Mouse (Mus musculus): ENCODE results near the gene Prdm16. TPM values are rescaled to one million over a fixed set of nuclear protein-coding genes. Genes with fewer than 3 reads are reported as not detected.

Prdm16 gene
- polyA plus RNA-seq, 1 experiment, result 2.0 TPM

- Histone ChIP-seq H3K4me3 (ENCODE audit: extremely low read depth, insufficient read depth, insufficient read length) (no peak overlapping the region), H3K27ac (ENCODE audit: insufficient read depth, low read length) (no peak overlapping the region), H3K4me1 (ENCODE audit: control insufficient read depth, insufficient read depth, insufficient read length) (no peaks in the 10 kb centered on the region), H3K36me3 (ENCODE audit: control insufficient read depth, insufficient read depth, low read length) (no peaks in the 10 kb centered on the region), H3K27me3 (ENCODE audit: control insufficient read depth, insufficient read depth, low read length) (no peaks in the 10 kb centered on the region)
- TF ChIP-seq CTCF (IDR thresholded peaks at IDR 0.05; ENCODE audit: extremely low read depth, insufficient read depth, insufficient read length, insufficient replicate concordance) (no peak), POLR2A (IDR thresholded peaks at IDR 0.05; ENCODE audit: low read depth, low read length) (no peak)
- 87% methylated on average over 5 of the region's 5 CpGs for WGBS
- no peak for DNase-seq (ENCODE audit: low read depth in 1 of 2, low spot score in 2 of 2)
Observed at GRCm38 (mm10) chr4:154496522-154496921, 140.2 kb downstream of the Prdm16 start.

- H3K4me3 ChIP-seq (ENCODE audit: extremely low read depth, insufficient read depth, insufficient read length), result no peak overlapping the region
- TF ChIP-seq CTCF (IDR thresholded peaks at IDR 0.05; ENCODE audit: extremely low read depth, insufficient read depth, insufficient read length, insufficient replicate concordance) (no peak), POLR2A (IDR thresholded peaks at IDR 0.05; ENCODE audit: low read depth, low read length) (no peak)
- no peaks in the 10 kb centered on the region for H3K4me1 ChIP-seq (ENCODE audit: control insufficient read depth, insufficient read depth, insufficient read length)
- H3K36me3 ChIP-seq (ENCODE audit: control insufficient read depth, insufficient read depth, low read length), result no peaks in the 10 kb centered on the region
- 71% methylated on average over 4 of the region's 4 CpGs for WGBS
- no peak overlapping the region for H3K27ac ChIP-seq (ENCODE audit: insufficient read depth, low read length)
- H3K27me3 ChIP-seq (ENCODE audit: control insufficient read depth, insufficient read depth, low read length), result no peaks in the 10 kb centered on the region
- no peak for DNase-seq (ENCODE audit: low read depth in 1 of 2, low spot score in 2 of 2)
Observed at GRCm38 (mm10) chr4:154493996-154494395, 142.7 kb downstream of the Prdm16 start.

- no peak for TF ChIP-seq CTCF (IDR thresholded peaks at IDR 0.05; ENCODE audit: extremely low read depth, insufficient read depth, insufficient read length, insufficient replicate concordance)
- no peak for TF ChIP-seq POLR2A (IDR thresholded peaks at IDR 0.05; ENCODE audit: low read depth, low read length)
- H3K4me1 ChIP-seq (ENCODE audit: control insufficient read depth, insufficient read depth, insufficient read length), result no peaks in the 10 kb centered on the region
- H3K27ac ChIP-seq (ENCODE audit: insufficient read depth, low read length), result no peak overlapping the region
- no peak for DNase-seq (ENCODE audit: low read depth in 1 of 2, low spot score in 2 of 2)
- no peak overlapping the region for H3K4me3 ChIP-seq (ENCODE audit: extremely low read depth, insufficient read depth, insufficient read length)
- H3K36me3 ChIP-seq (ENCODE audit: control insufficient read depth, insufficient read depth, low read length), result no peaks in the 10 kb centered on the region
- WGBS, result 94% methylated on average over 11 of the region's 11 CpGs
- H3K27me3 ChIP-seq (ENCODE audit: control insufficient read depth, insufficient read depth, low read length), result no peaks in the 10 kb centered on the region
Observed at GRCm38 (mm10) chr4:154492714-154493121, 144.0 kb downstream of the Prdm16 start.

DNA sequence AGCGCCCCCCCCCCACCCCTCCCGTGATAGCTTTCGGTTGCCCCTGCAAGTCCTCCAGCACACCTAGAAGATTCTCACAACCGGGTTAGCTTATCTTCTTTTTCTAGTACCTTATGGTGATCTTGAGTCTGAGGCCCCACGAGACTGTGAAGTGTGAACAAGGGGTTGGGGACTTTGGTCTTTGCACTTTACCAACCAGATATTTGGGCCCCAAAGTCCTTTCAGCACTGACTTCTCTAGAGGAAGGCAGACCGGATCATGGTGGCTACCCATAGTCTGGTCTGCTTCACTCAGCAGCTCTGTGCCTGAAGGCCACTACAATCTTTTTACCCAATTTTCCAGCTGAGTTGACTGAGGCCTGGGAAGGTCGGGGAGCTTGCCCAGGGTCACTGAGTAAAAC, 144.4 kb downstream of the Prdm16 start:
- Histone ChIP-seq H3K4me3 (ENCODE audit: extremely low read depth, insufficient read depth, insufficient read length) (no peak overlapping the region), H3K27ac (ENCODE audit: insufficient read depth, low read length) (no peak overlapping the region), H3K4me1 (ENCODE audit: control insufficient read depth, insufficient read depth, insufficient read length) (no peaks in the 10 kb centered on the region), H3K36me3 (ENCODE audit: control insufficient read depth, insufficient read depth, low read length) (no peaks in the 10 kb centered on the region), H3K27me3 (ENCODE audit: control insufficient read depth, insufficient read depth, low read length) (no peaks in the 10 kb centered on the region)
- DNase-seq (ENCODE audit: low read depth in 1 of 2, low spot score in 2 of 2), result no peak
- TF ChIP-seq CTCF (IDR thresholded peaks at IDR 0.05; ENCODE audit: extremely low read depth, insufficient read depth, insufficient read length, insufficient replicate concordance) (no peak), POLR2A (IDR thresholded peaks at IDR 0.05; ENCODE audit: low read depth, low read length) (no peak)
- WGBS, result 83% methylated on average over 7 of the region's 7 CpGs

DNA sequence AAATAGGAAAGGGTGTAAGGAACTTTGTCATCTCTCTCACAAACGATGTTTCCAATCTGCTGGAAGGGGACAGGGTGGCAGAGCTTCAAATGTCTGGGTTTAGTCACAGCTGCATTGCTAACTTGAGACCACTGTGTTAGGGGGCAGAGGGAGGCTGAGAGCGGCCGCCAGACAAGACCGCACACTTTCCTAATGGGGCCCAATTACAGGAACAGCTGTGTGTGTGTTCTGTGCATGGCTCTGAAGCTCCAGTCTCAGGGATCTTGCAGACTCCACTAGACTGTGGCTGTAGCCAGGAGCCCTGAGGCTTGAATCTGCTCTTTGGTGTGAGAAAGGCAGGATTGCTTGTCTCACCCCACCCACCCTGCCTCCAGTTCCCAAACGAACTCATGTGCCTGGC, 148.6 kb downstream of the Prdm16 start:
- TF ChIP-seq CTCF (IDR thresholded peaks at IDR 0.05; ENCODE audit: extremely low read depth, insufficient read depth, insufficient read length, insufficient replicate concordance) (no peak), POLR2A (IDR thresholded peaks at IDR 0.05; ENCODE audit: low read depth, low read length) (no peak)
- no peaks in the 10 kb centered on the region for H3K27me3 ChIP-seq (ENCODE audit: control insufficient read depth, insufficient read depth, low read length)
- 86% methylated on average over 5 of the region's 5 CpGs for WGBS
- no peaks in the 10 kb centered on the region for H3K4me1 ChIP-seq (ENCODE audit: control insufficient read depth, insufficient read depth, insufficient read length)
- no peak overlapping the region for H3K27ac ChIP-seq (ENCODE audit: insufficient read depth, low read length)
- no peak overlapping the region for H3K4me3 ChIP-seq (ENCODE audit: extremely low read depth, insufficient read depth, insufficient read length)
- no peaks in the 10 kb centered on the region for H3K36me3 ChIP-seq (ENCODE audit: control insufficient read depth, insufficient read depth, low read length)
- DNase-seq (ENCODE audit: low read depth in 1 of 2, low spot score in 2 of 2), result no peak

DNA sequence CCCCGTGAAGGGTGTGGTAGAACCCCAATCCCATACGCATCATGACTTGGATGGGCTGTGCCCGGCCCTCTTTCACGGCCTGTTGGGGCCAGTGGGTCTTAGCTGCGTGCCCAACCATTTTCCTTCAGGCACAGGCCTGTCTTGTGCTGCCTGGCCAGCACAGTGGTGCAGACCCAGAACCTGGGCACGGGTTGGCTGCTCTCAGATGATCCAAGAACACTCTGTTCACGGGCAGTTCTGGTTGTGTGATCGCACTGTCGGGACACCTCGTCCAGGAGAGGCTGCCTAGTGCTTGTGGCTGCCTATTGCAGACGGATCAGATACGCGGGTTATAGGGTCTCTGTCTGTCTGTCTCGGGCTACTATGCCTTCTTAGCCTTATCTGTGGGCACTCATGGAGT, 154.0 kb downstream of the Prdm16 start:
- TF ChIP-seq POLR2A (IDR thresholded peaks at IDR 0.05; ENCODE audit: low read depth, low read length) (no peak), CTCF (IDR thresholded peaks at IDR 0.05; ENCODE audit: extremely low read depth, insufficient read depth, insufficient read length, insufficient replicate concordance) (no peak)
- H3K4me3 ChIP-seq (ENCODE audit: extremely low read depth, insufficient read depth, insufficient read length), result no peak overlapping the region
- H3K4me1 ChIP-seq (ENCODE audit: control insufficient read depth, insufficient read depth, insufficient read length), result no peaks in the 10 kb centered on the region
- no peak for DNase-seq (ENCODE audit: low read depth in 1 of 2, low spot score in 2 of 2)
- no peaks in the 10 kb centered on the region for H3K36me3 ChIP-seq (ENCODE audit: control insufficient read depth, insufficient read depth, low read length)
- 92% methylated on average over 14 of the region's 14 CpGs for WGBS
- no peaks in the 10 kb centered on the region for H3K27me3 ChIP-seq (ENCODE audit: control insufficient read depth, insufficient read depth, low read length)
- H3K27ac ChIP-seq (ENCODE audit: insufficient read depth, low read length), result no peak overlapping the region

DNA sequence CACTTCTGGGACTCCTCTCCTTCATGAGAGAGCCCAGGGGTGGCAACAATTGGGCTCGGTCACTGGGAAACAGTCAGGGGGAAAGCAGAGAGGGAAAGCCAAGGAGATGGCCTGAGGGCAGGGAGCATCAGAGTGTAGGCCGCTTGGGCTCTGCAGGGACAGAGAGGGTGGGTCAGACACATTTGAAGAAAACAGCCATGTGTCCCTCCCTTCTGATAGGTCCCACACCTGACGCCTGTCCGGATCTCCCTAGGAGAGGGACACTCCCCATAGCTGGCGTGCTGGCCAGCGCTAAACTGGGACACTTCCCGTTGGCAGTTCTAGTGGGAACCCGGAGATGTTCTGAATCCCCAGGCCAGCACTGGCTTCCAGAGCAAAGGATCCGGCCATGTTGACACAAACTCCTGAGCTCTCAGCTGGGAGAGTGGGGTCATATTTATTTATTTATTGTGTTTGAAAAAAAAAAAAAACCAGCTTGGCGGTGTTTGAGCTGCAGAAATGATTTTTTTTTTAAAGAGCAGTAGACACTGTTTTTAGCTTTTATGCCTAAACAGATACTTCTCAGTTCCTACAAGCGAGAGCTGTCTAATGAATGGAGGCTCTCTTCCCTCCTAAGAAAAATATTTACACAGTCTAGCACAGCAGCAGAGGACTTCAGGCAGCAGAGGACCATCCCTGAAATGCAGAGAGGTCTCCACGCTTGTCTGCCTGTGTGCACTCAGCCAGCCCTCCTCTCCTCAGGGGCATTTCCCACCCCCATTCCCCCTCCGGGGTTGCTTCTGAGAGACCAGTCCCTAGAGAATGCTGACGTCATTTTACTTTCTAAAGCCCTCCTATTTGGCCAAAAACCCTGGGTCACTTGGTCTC, 154.7 kb downstream of the Prdm16 start:
- Histone ChIP-seq H3K27ac (ENCODE audit: insufficient read depth, low read length) (no peak overlapping the region), H3K27me3 (ENCODE audit: control insufficient read depth, insufficient read depth, low read length) (no peaks in the 10 kb centered on the region), H3K36me3 (ENCODE audit: control insufficient read depth, insufficient read depth, low read length) (no peaks in the 10 kb centered on the region), H3K4me3 (ENCODE audit: extremely low read depth, insufficient read depth, insufficient read length) (no peak overlapping the region), H3K4me1 (ENCODE audit: control insufficient read depth, insufficient read depth, insufficient read length) (no peaks in the 10 kb centered on the region)
- WGBS, result 85% methylated on average over 14 of the region's 14 CpGs
- TF ChIP-seq POLR2A (IDR thresholded peaks at IDR 0.05; ENCODE audit: low read depth, low read length) (no peak), CTCF (IDR thresholded peaks at IDR 0.05; ENCODE audit: extremely low read depth, insufficient read depth, insufficient read length, insufficient replicate concordance) (no peak)
- DNase-seq (ENCODE audit: low read depth in 1 of 2, low spot score in 2 of 2), result no peak
